Mouse (Mus musculus): Measurements from ENCODE around the gene Pds5a. TPM values are rescaled to one million over a fixed set of nuclear protein-coding genes. Genes with fewer than 3 reads are reported as not detected.

Pds5a gene
- polyA plus RNA-seq, 1 experiment from 2014 or later: 112 TPM

DNA sequence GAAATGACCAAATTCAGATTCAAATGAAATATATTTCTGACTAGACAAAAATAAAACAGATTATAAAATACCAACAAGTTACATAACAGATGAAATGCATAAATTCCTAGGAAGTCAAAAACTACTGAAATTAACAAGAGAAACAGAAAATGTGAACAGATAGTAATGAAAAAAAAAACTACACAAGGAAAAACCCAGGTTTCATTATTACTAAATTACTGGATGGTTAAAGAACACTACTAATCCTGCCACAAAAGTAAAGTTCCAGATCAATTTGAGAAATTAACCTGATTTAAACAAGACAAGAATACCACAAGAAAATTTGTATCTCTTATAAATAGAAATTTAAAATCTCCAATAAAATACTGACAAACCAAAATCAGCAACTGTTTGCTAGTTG is 25.9 kb downstream of the Pds5a start:
- ATAC-seq (ENCODE audit: low FRiP score, low TSS enrichment): no peak
- H3K27me3 ChIP-seq (ENCODE audit: control insufficient read depth, insufficient read depth, low read length): no peaks in the 10 kb centered on the region

DNA sequence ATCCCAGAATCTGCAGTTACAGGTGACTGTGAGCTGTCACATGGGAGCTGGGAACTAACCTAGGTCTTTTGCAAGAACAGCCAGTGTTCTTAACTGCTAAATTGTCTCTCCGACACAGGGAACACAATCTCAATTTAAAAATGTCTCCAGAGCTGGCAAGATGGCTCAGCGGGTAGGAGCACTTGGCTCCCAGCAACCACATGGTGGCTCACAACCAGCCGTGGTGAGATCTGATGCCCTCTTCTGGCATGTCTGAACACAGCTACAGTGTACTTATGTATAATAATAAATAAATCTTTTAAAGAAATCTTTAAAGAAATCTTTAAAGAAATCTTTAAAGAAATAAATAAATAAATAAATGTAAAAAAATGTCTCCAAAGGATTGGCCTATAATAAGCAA is 30.4 kb downstream of the Pds5a start:
- WGBS: 92% methylated on average over 3 of the region's 3 CpGs
- Histone ChIP-seq H3K4me1 (ENCODE audit: control insufficient read depth, insufficient read depth, low read length) (no peaks in the 10 kb centered on the region), H3K9me3 (ENCODE audit: control insufficient read depth, low read length) (no peaks in the 10 kb centered on the region), H3K27me3 (ENCODE audit: control insufficient read depth, insufficient read depth, low read length) (no peaks in the 10 kb centered on the region), H3K36me3 (ENCODE audit: control insufficient read depth, insufficient read depth, low read length) (peaks cover 5% of the 10 kb centered on the region), H3K4me3 (ENCODE audit: low read length) (no peak overlapping the region), H3K4me2 (replicated peaks; ENCODE audit: low read depth, low read length) (no peak overlapping the region), H3K9ac (ENCODE audit: low read depth, low read length) (no peak overlapping the region), H3K27ac (ENCODE audit: low read depth, low read length) (no peak overlapping the region)
- no peak for ATAC-seq (ENCODE audit: low FRiP score, low TSS enrichment)

More for the DNA sequence above, 25.9 kb downstream of the Pds5a start:
- H3K27ac ChIP-seq (ENCODE audit: low read depth, low read length): no peak overlapping the region
- H3K9me3 ChIP-seq (ENCODE audit: control insufficient read depth, low read length): no peaks in the 10 kb centered on the region
- peaks cover 9% of the 10 kb centered on the region for H3K36me3 ChIP-seq (ENCODE audit: control insufficient read depth, insufficient read depth, low read length)
- no peak overlapping the region for H3K9ac ChIP-seq (ENCODE audit: low read depth, low read length)
- H3K4me3 ChIP-seq (ENCODE audit: low read length): no peak overlapping the region
- H3K4me1 ChIP-seq (ENCODE audit: control insufficient read depth, insufficient read depth, low read length): no peaks in the 10 kb centered on the region
- no peak overlapping the region for H3K4me2 ChIP-seq (replicated peaks; ENCODE audit: low read depth, low read length)

DNA sequence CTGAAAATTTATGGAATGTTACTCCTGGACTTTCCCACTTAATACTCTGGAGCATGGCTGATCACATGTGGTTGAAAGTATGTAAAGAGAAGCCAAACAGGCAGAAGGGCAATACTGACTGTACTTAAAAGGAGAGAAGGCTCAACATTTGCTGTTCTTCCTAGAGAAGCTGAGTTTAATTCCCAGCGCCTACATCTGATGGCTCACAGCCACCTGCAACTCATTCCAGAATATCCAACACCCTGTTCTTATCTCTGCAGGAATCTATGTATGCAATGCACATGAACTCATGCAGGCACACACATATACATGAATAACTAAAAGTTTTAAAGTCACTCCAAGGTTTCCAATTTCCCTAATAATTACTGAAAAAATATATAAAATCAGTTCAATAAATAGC is 32.7 kb downstream of the Pds5a start:
- ATAC-seq (ENCODE audit: low FRiP score, low TSS enrichment): no peak
- H3K4me1 ChIP-seq (ENCODE audit: control insufficient read depth, insufficient read depth, low read length): no peaks in the 10 kb centered on the region
- H3K9me3 ChIP-seq (ENCODE audit: control insufficient read depth, low read length): no peaks in the 10 kb centered on the region
- peaks cover 15% of the 10 kb centered on the region for H3K36me3 ChIP-seq (ENCODE audit: control insufficient read depth, insufficient read depth, low read length)
- no peak overlapping the region for H3K4me2 ChIP-seq (replicated peaks; ENCODE audit: low read depth, low read length)
- no peak overlapping the region for H3K9ac ChIP-seq (ENCODE audit: low read depth, low read length)
- no peak overlapping the region for H3K27ac ChIP-seq (ENCODE audit: low read depth, low read length)
- 84% methylated on average over 1 of the region's 1 CpGs for WGBS
- H3K4me3 ChIP-seq (ENCODE audit: low read length): no peak overlapping the region
- H3K27me3 ChIP-seq (ENCODE audit: control insufficient read depth, insufficient read depth, low read length): no peaks in the 10 kb centered on the region

DNA sequence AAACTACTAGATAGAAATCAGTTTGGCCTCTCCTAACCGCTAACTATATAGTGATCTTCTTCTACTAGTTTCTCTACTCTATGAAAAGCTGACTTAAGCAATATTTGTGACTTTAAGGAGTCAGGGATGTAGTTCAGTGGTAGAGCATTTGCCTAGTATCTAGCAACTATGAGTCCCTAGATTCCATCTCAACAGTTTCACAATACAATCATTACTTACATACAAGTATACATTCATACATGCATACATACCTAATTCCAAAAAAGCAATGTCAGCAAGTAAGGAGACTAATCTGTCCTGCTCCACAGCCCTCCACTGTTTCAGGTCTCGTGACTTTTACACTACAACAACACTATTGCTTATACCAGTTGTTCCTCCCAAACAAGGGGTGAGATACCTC is 36.1 kb downstream of the Pds5a start:
- Histone ChIP-seq H3K27ac (ENCODE audit: low read depth, low read length) (no peak overlapping the region), H3K36me3 (ENCODE audit: control insufficient read depth, insufficient read depth, low read length) (peaks cover 33% of the 10 kb centered on the region; the same call in 1 of the 2 replicates), H3K4me3 (ENCODE audit: low read length) (no peak overlapping the region), H3K27me3 (ENCODE audit: control insufficient read depth, insufficient read depth, low read length) (no peaks in the 10 kb centered on the region), H3K4me1 (ENCODE audit: control insufficient read depth, insufficient read depth, low read length) (no peaks in the 10 kb centered on the region), H3K4me2 (replicated peaks; ENCODE audit: low read depth, low read length) (no peak overlapping the region), H3K9ac (ENCODE audit: low read depth, low read length) (no peak overlapping the region), H3K9me3 (ENCODE audit: control insufficient read depth, low read length) (no peaks in the 10 kb centered on the region)
- WGBS: 91% methylated on average over 2 of the region's 2 CpGs
- no peak for ATAC-seq (ENCODE audit: low FRiP score, low TSS enrichment)

DNA sequence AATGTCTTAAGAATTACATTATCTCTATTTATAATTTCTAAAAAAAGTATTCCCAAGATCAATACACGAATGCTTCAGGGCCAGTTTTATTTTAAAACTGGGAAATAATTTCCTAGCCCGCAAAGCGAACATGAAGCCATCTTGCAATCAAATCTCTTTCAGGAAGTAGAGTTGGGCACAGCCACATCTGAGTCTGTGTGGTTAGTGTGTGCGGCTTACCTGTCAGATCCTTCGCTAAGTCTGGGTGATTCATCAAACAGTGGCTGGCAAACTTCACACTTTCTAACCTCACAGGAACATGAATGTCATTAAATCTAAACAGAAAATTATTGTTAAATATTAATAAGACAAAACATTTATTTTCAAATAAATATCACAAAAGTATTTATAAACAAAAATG is 44.3 kb downstream of the Pds5a start:
- Histone ChIP-seq H3K4me1 (ENCODE audit: control insufficient read depth, insufficient read depth, low read length) (no peaks in the 10 kb centered on the region), H3K27me3 (ENCODE audit: control insufficient read depth, insufficient read depth, low read length) (no peaks in the 10 kb centered on the region), H3K4me2 (replicated peaks; ENCODE audit: low read depth, low read length) (no peak overlapping the region), H3K27ac (ENCODE audit: low read depth, low read length) (no peak overlapping the region), H3K9me3 (ENCODE audit: control insufficient read depth, low read length) (no peaks in the 10 kb centered on the region), H3K9ac (ENCODE audit: low read depth, low read length) (no peak overlapping the region), H3K4me3 (ENCODE audit: low read length) (no peak overlapping the region), H3K36me3 (ENCODE audit: control insufficient read depth, insufficient read depth, low read length) (peaks cover 67% of the 10 kb centered on the region)
- ATAC-seq (ENCODE audit: low FRiP score, low TSS enrichment): no peak
- 95% methylated on average over 5 of the region's 5 CpGs for WGBS

DNA sequence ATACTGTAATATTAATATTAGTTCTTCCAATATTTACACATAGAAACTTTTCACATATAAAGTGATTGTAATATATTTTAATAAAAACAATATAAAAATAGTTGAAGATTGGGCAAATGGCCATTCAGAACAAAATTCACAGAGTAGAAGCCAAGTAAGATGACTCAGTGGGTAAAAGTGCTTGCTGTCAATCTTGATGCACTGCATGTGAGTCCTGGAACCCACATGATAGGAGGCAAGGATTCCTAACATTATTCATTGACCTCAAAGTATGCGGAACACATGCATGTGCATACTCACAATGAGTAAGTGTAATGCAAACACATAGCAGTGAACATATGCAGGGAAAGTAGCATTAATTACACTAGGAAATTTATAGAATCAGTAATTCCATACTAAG is 59.2 kb downstream of the Pds5a start:
- peaks cover 87% of the 10 kb centered on the region for H3K36me3 ChIP-seq (ENCODE audit: control insufficient read depth, insufficient read depth, low read length)
- no peaks in the 10 kb centered on the region for H3K27me3 ChIP-seq (ENCODE audit: control insufficient read depth, insufficient read depth, low read length)
- no peak overlapping the region for H3K27ac ChIP-seq (ENCODE audit: low read depth, low read length)
- no peak overlapping the region for H3K4me2 ChIP-seq (replicated peaks; ENCODE audit: low read depth, low read length)
- ATAC-seq (ENCODE audit: low FRiP score, low TSS enrichment): no peak
- H3K4me3 ChIP-seq (ENCODE audit: low read length): no peak overlapping the region
- H3K9me3 ChIP-seq (ENCODE audit: control insufficient read depth, low read length): no peaks in the 10 kb centered on the region
- no peak overlapping the region for H3K9ac ChIP-seq (ENCODE audit: low read depth, low read length)
- H3K4me1 ChIP-seq (ENCODE audit: control insufficient read depth, insufficient read depth, low read length): no peaks in the 10 kb centered on the region
- 93% methylated on average over 1 of the region's 1 CpGs for WGBS

DNA sequence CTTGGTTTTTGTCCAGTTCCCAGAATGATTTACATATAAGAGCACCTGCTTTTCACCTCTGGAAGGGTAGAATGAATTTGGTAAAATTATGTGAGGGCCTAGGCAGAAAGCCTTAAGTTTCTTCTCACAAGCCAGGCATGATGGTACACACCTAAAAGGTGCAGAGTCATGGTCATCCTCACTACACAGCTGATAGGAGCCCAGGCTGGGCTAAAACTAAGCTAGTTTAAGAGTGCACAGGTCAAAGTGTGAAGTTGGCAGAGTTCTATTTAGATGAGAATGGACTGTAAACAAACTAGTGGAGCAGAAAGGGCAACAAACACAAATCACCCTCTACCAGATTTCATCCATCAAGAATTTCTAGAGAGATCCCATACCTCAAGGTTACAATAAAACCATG is 73.7 kb downstream of the Pds5a start:
- peaks cover 69% of the 10 kb centered on the region for H3K36me3 ChIP-seq (ENCODE audit: control insufficient read depth, insufficient read depth, low read length)
- H3K9ac ChIP-seq (ENCODE audit: low read depth, low read length): no peak overlapping the region
- H3K9me3 ChIP-seq (ENCODE audit: control insufficient read depth, low read length): no peaks in the 10 kb centered on the region
- no peaks in the 10 kb centered on the region for H3K4me1 ChIP-seq (ENCODE audit: control insufficient read depth, insufficient read depth, low read length)
- no peak overlapping the region for H3K4me2 ChIP-seq (replicated peaks; ENCODE audit: low read depth, low read length)
- no peak overlapping the region for H3K27ac ChIP-seq (ENCODE audit: low read depth, low read length)
- H3K27me3 ChIP-seq (ENCODE audit: control insufficient read depth, insufficient read depth, low read length): no peaks in the 10 kb centered on the region
- H3K4me3 ChIP-seq (ENCODE audit: low read length): no peak overlapping the region
- no peak for ATAC-seq (ENCODE audit: low FRiP score, low TSS enrichment)

DNA sequence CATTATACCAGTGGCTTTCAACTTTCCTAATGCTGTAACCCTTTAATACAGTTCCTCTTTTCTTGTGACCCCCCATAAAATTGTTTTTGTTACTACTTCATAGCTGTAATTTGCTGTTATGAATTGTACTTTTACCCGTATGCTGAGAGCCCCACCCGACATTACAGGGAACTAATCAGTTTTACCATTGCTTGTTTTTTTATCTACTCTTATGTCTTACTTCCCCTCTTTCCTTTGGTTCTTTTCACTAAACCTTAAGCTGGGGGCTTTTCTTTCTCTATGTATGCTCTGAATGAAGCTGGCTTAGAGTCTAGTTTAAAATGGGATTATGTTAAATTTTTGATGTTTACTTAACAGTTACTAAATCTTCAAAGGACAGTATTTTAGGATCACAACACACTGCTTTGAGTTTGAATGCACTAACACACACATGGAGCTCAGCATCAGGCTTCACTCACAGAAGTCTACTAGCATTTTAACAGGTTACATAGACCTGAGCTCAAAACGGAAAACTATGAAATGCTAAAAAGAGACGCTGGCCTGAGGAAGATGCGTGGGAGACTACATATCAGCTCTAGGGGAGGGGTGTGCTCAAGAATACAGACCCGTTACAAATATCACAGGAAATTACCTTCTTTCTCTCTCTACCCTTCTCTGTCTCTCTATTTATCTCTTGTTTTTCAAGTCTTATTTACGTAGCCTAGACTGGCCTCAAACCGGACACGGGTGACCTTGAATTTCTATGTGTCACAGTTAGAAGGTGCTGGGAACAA is 84.7 kb downstream of the Pds5a start:
- Histone ChIP-seq H3K9me3 (ENCODE audit: control insufficient read depth, low read length) (no peaks in the 10 kb centered on the region), H3K4me2 (replicated peaks; ENCODE audit: low read depth, low read length) (no peak overlapping the region), H3K4me3 (ENCODE audit: low read length) (no peak overlapping the region), H3K27me3 (ENCODE audit: control insufficient read depth, insufficient read depth, low read length) (no peaks in the 10 kb centered on the region), H3K36me3 (ENCODE audit: control insufficient read depth, insufficient read depth, low read length) (peaks cover 63% of the 10 kb centered on the region), H3K4me1 (ENCODE audit: control insufficient read depth, insufficient read depth, low read length) (no peaks in the 10 kb centered on the region), H3K27ac (ENCODE audit: low read depth, low read length) (no peak overlapping the region), H3K9ac (ENCODE audit: low read depth, low read length) (no peak overlapping the region)
- ATAC-seq (ENCODE audit: low FRiP score, low TSS enrichment): no peak
- 85% methylated on average over 9 of the region's 9 CpGs for WGBS

DNA sequence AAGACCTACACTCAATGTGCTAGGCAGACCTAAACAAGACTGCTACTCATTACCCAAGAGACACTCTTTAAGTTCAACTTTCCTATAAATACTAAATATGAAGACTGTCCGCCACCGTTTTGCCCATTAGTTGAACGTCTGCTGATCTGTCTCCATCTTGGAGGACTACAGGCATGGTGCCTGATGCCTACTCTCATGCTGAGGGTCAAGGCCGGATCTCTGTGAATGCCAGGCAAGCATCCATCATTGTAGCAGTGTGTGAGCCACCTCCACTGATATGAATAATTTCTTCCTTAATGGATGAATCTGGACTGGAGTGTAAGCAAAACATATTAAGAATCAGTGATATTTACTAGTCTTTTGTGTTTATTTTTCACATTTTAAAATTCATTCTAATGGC is 87.5 kb downstream of the Pds5a start:
- WGBS: 85% methylated on average over 4 of the region's 4 CpGs
- Histone ChIP-seq H3K4me3 (ENCODE audit: low read length) (no peak overlapping the region), H3K9ac (ENCODE audit: low read depth, low read length) (no peak overlapping the region), H3K9me3 (ENCODE audit: control insufficient read depth, low read length) (no peaks in the 10 kb centered on the region), H3K4me2 (replicated peaks; ENCODE audit: low read depth, low read length) (no peak overlapping the region), H3K27ac (ENCODE audit: low read depth, low read length) (no peak overlapping the region), H3K27me3 (ENCODE audit: control insufficient read depth, insufficient read depth, low read length) (no peaks in the 10 kb centered on the region), H3K36me3 (ENCODE audit: control insufficient read depth, insufficient read depth, low read length) (peaks cover 44% of the 10 kb centered on the region), H3K4me1 (ENCODE audit: control insufficient read depth, insufficient read depth, low read length) (no peaks in the 10 kb centered on the region)
- no peak for ATAC-seq (ENCODE audit: low FRiP score, low TSS enrichment)
